Mouse (Mus musculus) thymus, adult 2 months (tissue): ENCODE measurements around the gene Sim2.

ENCODE experiments used
- CTCF ChIP-seq: fragments of 200-500 bp; IDR thresholded peaks from 2 replicates; pipeline ENCODE4 v1.5.1; 2012; ENCODE audit warnings: mild to moderate bottlenecking, control low read depth, low read length, moderate library complexity, borderline replicate concordance; ENCODE audit not compliant: control insufficient read depth, poor library complexity, insufficient read depth; ENCODE audit errors: extremely low read depth
- POLR2A ChIP-seq: fragments of 200-500 bp; IDR thresholded peaks from 2 replicates; pipeline ENCODE4 v1.6.1; 2012; ENCODE audit warnings: mild to moderate bottlenecking, low read length, control low read depth, moderate library complexity; ENCODE audit not compliant: control insufficient read depth, poor library complexity, insufficient read depth; ENCODE audit errors: extremely low read depth

DNA sequence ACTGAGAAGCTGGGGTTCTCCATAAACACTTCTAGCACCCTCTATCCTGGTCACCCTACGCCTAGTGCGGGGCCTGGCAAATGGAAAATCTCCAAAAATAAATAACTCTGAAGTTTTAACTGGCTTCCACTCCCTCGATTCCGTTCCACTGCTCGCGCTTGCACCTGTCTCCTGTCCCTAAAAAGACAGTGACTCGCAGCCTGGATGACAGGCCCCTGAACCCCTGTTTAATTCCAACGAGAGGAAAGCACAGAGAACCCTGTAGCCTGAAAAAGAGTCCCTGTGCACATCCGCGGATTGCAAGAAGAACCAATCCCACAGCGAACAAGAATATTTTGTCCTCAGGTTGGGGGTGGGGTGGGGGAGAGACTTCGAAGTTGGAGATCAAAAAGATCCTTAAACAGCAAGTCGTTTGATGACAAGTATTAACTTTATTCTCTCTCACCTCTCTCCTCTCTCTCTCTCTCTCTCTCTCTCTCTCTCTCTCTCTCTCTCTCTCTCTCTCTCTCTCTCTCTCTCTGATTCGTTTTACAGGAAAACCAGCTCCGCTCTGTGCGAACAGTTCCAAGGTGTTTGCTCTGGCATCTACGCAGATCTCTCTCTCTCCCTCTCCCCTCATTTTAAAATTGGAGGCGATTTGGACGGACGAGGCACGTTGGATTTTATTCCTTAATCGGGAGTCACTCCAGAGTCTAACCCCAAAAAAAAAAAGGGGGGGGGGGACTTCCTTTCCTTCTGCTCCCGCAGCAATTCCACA lies 6.2 kb upstream of the Sim2 start:
- TF ChIP-seq POLR2A: no peak
- no peak for TF ChIP-seq CTCF
